Mouse (Mus musculus): Measurements from ENCODE around the gene Mgat5. TPM values are rescaled to one million over a fixed set of nuclear protein-coding genes. Genes with fewer than 3 reads are reported as not detected.

Mgat5 gene
- polyA plus RNA-seq, 1 experiment from 2014 or later, result 5.2 TPM

GRCm38 (mm10) chr1:127508921-127509320 lies 304.1 kb downstream of the Mgat5 start:
- Histone ChIP-seq H3K4me3 (ENCODE audit: low read depth, low read length) (no peak overlapping the region), H3K9ac (no peak overlapping the region), H3K4me1 (ENCODE audit: insufficient read depth) (no peaks in the 10 kb centered on the region), H3K9me3 (ENCODE audit: low read depth, low read length) (no peaks in the 10 kb centered on the region), H3K36me3 (ENCODE audit: insufficient read depth) (no peaks in the 10 kb centered on the region), H3K4me2 (no peak overlapping the region), H3K27ac (ENCODE audit: low read depth) (no peak overlapping the region), H3K27me3 (ENCODE audit: insufficient read depth, low read length) (no peaks in the 10 kb centered on the region)
- no peak for TF ChIP-seq CTCF (IDR thresholded peaks at IDR 0.05; ENCODE audit: low read depth)
- ATAC-seq (ENCODE audit: insufficient read depth), result no peak
- no peak for DNase-seq
- 75% methylated on average over 8 of the region's 8 CpGs for WGBS

DNA sequence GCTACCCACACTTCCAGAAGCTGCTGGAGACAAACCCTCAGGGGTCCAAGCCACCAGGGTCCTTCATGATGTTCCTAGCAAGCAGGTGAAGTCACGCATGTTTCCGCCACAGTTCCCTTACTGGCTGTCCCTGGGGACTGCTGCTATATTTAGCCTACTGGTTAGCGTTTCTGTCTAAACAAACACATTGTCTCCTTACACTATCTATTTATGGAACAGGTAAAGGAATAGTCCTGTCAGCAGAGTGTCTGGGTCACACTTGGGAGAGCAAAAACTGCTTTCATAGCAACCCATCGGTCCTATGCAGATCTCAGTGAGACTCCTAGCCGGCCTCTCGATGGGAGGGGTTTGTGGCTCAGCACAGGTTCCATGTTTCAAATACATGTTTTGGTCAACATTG lies 306.5 kb downstream of the Mgat5 start:
- TF ChIP-seq CTCF (IDR thresholded peaks at IDR 0.05; ENCODE audit: low read depth), result no peak
- no peak overlapping the region for H3K4me3 ChIP-seq (ENCODE audit: low read depth, low read length)
- H3K27me3 ChIP-seq (ENCODE audit: insufficient read depth, low read length), result no peaks in the 10 kb centered on the region
- DNase-seq (no peak), ATAC-seq (ENCODE audit: insufficient read depth) (no peak)
- H3K9ac ChIP-seq, result no peak overlapping the region
- no peaks in the 10 kb centered on the region for H3K4me1 ChIP-seq (ENCODE audit: insufficient read depth)
- 79% methylated on average over 6 of the region's 6 CpGs for WGBS
- H3K9me3 ChIP-seq (ENCODE audit: low read depth, low read length), result no peaks in the 10 kb centered on the region
- H3K27ac ChIP-seq (ENCODE audit: low read depth), result no peak overlapping the region
- H3K4me2 ChIP-seq, result no peak overlapping the region
- H3K36me3 ChIP-seq (ENCODE audit: insufficient read depth), result no peaks in the 10 kb centered on the region

GRCm38 (mm10) chr1:127512709-127513108 lies 307.9 kb downstream of the Mgat5 start:
- WGBS, result 68% methylated on average over 6 of the region's 6 CpGs
- H3K4me1 ChIP-seq (ENCODE audit: insufficient read depth), result no peaks in the 10 kb centered on the region
- no peak for TF ChIP-seq CTCF (IDR thresholded peaks at IDR 0.05; ENCODE audit: low read depth)

GRCm38 (mm10) chr1:127513140-127513539 lies 308.3 kb downstream of the Mgat5 start:
- WGBS, result 83% methylated on average over 8 of the region's 8 CpGs
- Histone ChIP-seq H3K9ac (no peak overlapping the region), H3K4me2 (no peak overlapping the region), H3K4me3 (ENCODE audit: low read depth, low read length) (no peak overlapping the region), H3K9me3 (ENCODE audit: low read depth, low read length) (no peaks in the 10 kb centered on the region), H3K27ac (ENCODE audit: low read depth) (no peak overlapping the region), H3K27me3 (ENCODE audit: insufficient read depth, low read length) (no peaks in the 10 kb centered on the region), H3K36me3 (ENCODE audit: insufficient read depth) (no peaks in the 10 kb centered on the region), H3K4me1 (ENCODE audit: insufficient read depth) (no peaks in the 10 kb centered on the region)
- no peak for TF ChIP-seq CTCF (IDR thresholded peaks at IDR 0.05; ENCODE audit: low read depth)
- DNase-seq (no peak), ATAC-seq (ENCODE audit: insufficient read depth) (no peak)

More at GRCm38 (mm10) chr1:127512709-127513108, 307.9 kb downstream of the Mgat5 start:
- H3K4me2 ChIP-seq, result no peak overlapping the region
- H3K27ac ChIP-seq (ENCODE audit: low read depth), result no peak overlapping the region
- H3K4me3 ChIP-seq (ENCODE audit: low read depth, low read length), result no peak overlapping the region
- no peak overlapping the region for H3K9ac ChIP-seq
- no peaks in the 10 kb centered on the region for H3K36me3 ChIP-seq (ENCODE audit: insufficient read depth)
- no peaks in the 10 kb centered on the region for H3K27me3 ChIP-seq (ENCODE audit: insufficient read depth, low read length)
- H3K9me3 ChIP-seq (ENCODE audit: low read depth, low read length), result no peaks in the 10 kb centered on the region
- no peak for DNase-seq
- ATAC-seq (ENCODE audit: insufficient read depth), result no peak

- Histone ChIP-seq H3K4me2 (no peak overlapping the region), H3K9ac (no peak overlapping the region), H3K9me3 (ENCODE audit: low read depth, low read length) (no peaks in the 10 kb centered on the region), H3K4me3 (ENCODE audit: low read depth, low read length) (no peak overlapping the region), H3K27me3 (ENCODE audit: insufficient read depth, low read length) (no peaks in the 10 kb centered on the region), H3K4me1 (ENCODE audit: insufficient read depth) (no peaks in the 10 kb centered on the region), H3K36me3 (ENCODE audit: insufficient read depth) (no peaks in the 10 kb centered on the region), H3K27ac (ENCODE audit: low read depth) (no peak overlapping the region)
- ATAC-seq (ENCODE audit: insufficient read depth), result no peak
- DNase-seq, result no peak
- TF ChIP-seq CTCF (IDR thresholded peaks at IDR 0.05; ENCODE audit: low read depth), result no peak
- WGBS, result 84% methylated on average over 3 of the region's 3 CpGs
These were observed 308.8 kb downstream of the Mgat5 start for GRCm38 (mm10) chr1:127513664-127514063.

DNA sequence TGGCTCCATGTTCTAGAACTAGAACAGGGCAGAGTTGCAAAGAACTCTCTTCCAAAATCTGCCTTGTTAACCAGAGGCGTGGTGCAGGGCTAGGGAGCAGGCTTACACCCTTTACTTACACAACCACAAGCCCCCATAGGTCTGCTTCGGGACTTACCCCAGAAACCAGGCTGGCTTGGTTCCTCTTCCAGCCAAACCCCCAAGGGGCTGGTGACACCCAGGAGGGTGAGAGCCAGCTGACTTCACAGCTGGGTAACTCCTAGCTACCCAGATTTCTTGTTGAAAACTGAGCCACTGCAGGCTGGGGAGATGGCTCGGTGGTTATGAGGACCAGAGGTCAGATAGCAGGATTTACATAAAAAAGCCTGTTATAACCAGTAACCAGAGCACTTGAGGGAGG lies 309.7 kb downstream of the Mgat5 start:
- DNase-seq, result no peak

DNA sequence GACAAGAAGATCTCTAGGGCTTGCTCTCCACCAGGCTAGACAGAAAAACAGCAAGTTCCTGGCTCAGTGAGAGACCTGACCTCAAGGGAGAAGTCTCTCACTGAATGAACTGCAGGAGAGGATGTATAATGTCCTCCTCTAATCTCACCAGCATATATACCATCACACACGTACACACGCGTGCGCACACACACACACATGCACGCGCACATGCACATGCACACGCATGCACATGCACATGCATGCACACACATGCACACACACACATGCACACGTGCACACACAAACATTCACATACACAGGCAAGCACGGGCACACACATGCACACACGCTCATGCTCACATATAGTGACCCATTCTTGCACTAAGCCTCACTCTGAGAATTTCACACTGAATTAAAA lies 310.1 kb downstream of the Mgat5 start:
- no peak overlapping the region for H3K4me3 ChIP-seq (ENCODE audit: low read depth, low read length)
- no peaks in the 10 kb centered on the region for H3K4me1 ChIP-seq (ENCODE audit: insufficient read depth)
- no peak overlapping the region for H3K4me2 ChIP-seq
- TF ChIP-seq CTCF (IDR thresholded peaks at IDR 0.05; ENCODE audit: low read depth), result no peak
- WGBS, result 93% methylated on average over 10 of the region's 10 CpGs
- ATAC-seq (ENCODE audit: insufficient read depth) (no peak), DNase-seq (no peak)
- H3K9me3 ChIP-seq (ENCODE audit: low read depth, low read length), result no peaks in the 10 kb centered on the region
- no peak overlapping the region for H3K9ac ChIP-seq
- H3K27ac ChIP-seq (ENCODE audit: low read depth), result no peak overlapping the region
- H3K36me3 ChIP-seq (ENCODE audit: insufficient read depth), result no peaks in the 10 kb centered on the region
- no peaks in the 10 kb centered on the region for H3K27me3 ChIP-seq (ENCODE audit: insufficient read depth, low read length)

More for the DNA sequence above, 309.7 kb downstream of the Mgat5 start:
- no peak for ATAC-seq (ENCODE audit: insufficient read depth)
- no peak overlapping the region for H3K4me2 ChIP-seq
- no peak overlapping the region for H3K4me3 ChIP-seq (ENCODE audit: low read depth, low read length)
- H3K4me1 ChIP-seq (ENCODE audit: insufficient read depth), result no peaks in the 10 kb centered on the region
- H3K27me3 ChIP-seq (ENCODE audit: insufficient read depth, low read length), result no peaks in the 10 kb centered on the region
- WGBS, result 66% methylated on average over 3 of the region's 3 CpGs
- no peaks in the 10 kb centered on the region for H3K36me3 ChIP-seq (ENCODE audit: insufficient read depth)
- no peak overlapping the region for H3K9ac ChIP-seq
- TF ChIP-seq CTCF (IDR thresholded peaks at IDR 0.05; ENCODE audit: low read depth), result no peak
- H3K27ac ChIP-seq (ENCODE audit: low read depth), result no peak overlapping the region
- H3K9me3 ChIP-seq (ENCODE audit: low read depth, low read length), result no peaks in the 10 kb centered on the region

GRCm38 (mm10) chr1:127523364-127523763 lies 318.5 kb downstream of the Mgat5 start:
- no peak overlapping the region for H3K4me3 ChIP-seq (ENCODE audit: low read depth, low read length)
- no peak for DNase-seq
- H3K27me3 ChIP-seq (ENCODE audit: insufficient read depth, low read length), result no peaks in the 10 kb centered on the region
- no peak overlapping the region for H3K9ac ChIP-seq
- H3K9me3 ChIP-seq (ENCODE audit: low read depth, low read length), result no peaks in the 10 kb centered on the region
- H3K36me3 ChIP-seq (ENCODE audit: insufficient read depth), result no peaks in the 10 kb centered on the region
- TF ChIP-seq CTCF (IDR thresholded peaks at IDR 0.05; ENCODE audit: low read depth), result no peak
- H3K4me1 ChIP-seq (ENCODE audit: insufficient read depth), result no peaks in the 10 kb centered on the region
- ATAC-seq (ENCODE audit: insufficient read depth), result no peak
- no peak overlapping the region for H3K4me2 ChIP-seq
- H3K27ac ChIP-seq (ENCODE audit: low read depth), result no peak overlapping the region
- WGBS, result 75% methylated on average over 8 of the region's 8 CpGs

Measured in lung, embryonic 14.5 days (tissue).